Mouse (Mus musculus): ENCODE data around the gene Dhx33.

- TF ChIP-seq CTCF (IDR thresholded peaks at IDR 0.05 in 2 of 3, conservative IDR thresholded peaks at IDR 0.05 in 1 of 3; ENCODE audit: control insufficient read depth in 1 of 3, insufficient read depth in 1 of 3, low read depth in 2 of 3, low read length in 3 of 3, poor library complexity in 1 of 3, severe bottlenecking in 1 of 3) (peak in 1 of 3 experiments; percentile 24; a peak in 1 of 6 replicates), MAFK (IDR thresholded peaks at IDR 0.05; ENCODE audit: borderline replicate concordance, low read depth, low read length) (no peak), USF1 (IDR thresholded peaks at IDR 0.05; ENCODE audit: low read depth, low read length) (no peak)
These were observed 68.9 kb downstream of the Dhx33 start for GRCm38 (mm10) chr11:70935316-70935715.

Measured in MEL (cell line).